Mouse (Mus musculus): ENCODE measurements around the gene Eno3. TPM values are rescaled to one million over a fixed set of nuclear protein-coding genes. Genes with fewer than 3 reads are reported as not detected.

The Eno3 gene
- polyA plus RNA-seq, 1 experiment: 1,792 TPM

- TF ChIP-seq POLR2AphosphoS2 (IDR thresholded peaks at IDR 0.05; ENCODE audit: insufficient read length, low read depth) (peak; percentile 75), USF1 (IDR thresholded peaks at IDR 0.05; ENCODE audit: low read depth) (no peak), MYOG (IDR thresholded peaks at IDR 0.05; ENCODE audit: control insufficient read depth in 1 of 3, insufficient read depth in 1 of 3, insufficient read length in 2 of 3, low read depth in 2 of 3) (no peak)
- H3ac ChIP-seq (ENCODE audit: control insufficient read depth, insufficient read length): no peak overlapping the region
- peak overlapping the region; percentile 95 for H3K4me2 ChIP-seq (ENCODE audit: low read depth)
- H3K36me3 ChIP-seq (ENCODE audit: control insufficient read depth, insufficient read depth): peaks cover 40% of the 10 kb centered on the region
- H3K27me3 ChIP-seq (ENCODE audit: control insufficient read depth, insufficient read depth, insufficient read length): no peaks in the 10 kb centered on the region
- peaks cover 62% of the 10 kb centered on the region for H3K79me2 ChIP-seq (ENCODE audit: control insufficient read depth, insufficient read depth)
- no peak overlapping the region for H3K4me3 ChIP-seq
These were observed 7.7 kb upstream of the Eno3 start for GRCm38 (mm10) chr11:70649185-70649734.

- Histone ChIP-seq H3K4me2 (ENCODE audit: low read depth) (peak overlapping the region; percentile 99), H3K4me3 (peak overlapping the region; percentile 94), H3K27me3 (ENCODE audit: control insufficient read depth, insufficient read depth, insufficient read length) (no peaks in the 10 kb centered on the region), H3K36me3 (ENCODE audit: control insufficient read depth, insufficient read depth) (peaks cover 36% of the 10 kb centered on the region), H3ac (ENCODE audit: control insufficient read depth, insufficient read length) (no peak overlapping the region), H3K79me2 (ENCODE audit: control insufficient read depth, insufficient read depth) (peaks cover 59% of the 10 kb centered on the region)
- TF ChIP-seq SRF (IDR thresholded peaks at IDR 0.05; ENCODE audit: control insufficient read depth, insufficient read length, low read depth): peak; percentile 70
- peak; percentile 70 for TF ChIP-seq POLR2AphosphoS2 (IDR thresholded peaks at IDR 0.05; ENCODE audit: insufficient read length, low read depth)
- TF ChIP-seq TCF12 (IDR thresholded peaks at IDR 0.05; ENCODE audit: insufficient read depth, poor library complexity, severe bottlenecking): no peak
- TF ChIP-seq POLR2A (IDR thresholded peaks at IDR 0.05; ENCODE audit: insufficient read length, low read depth): peak; percentile 28
These were observed 6.5 kb upstream of the Eno3 start for GRCm38 (mm10) chr11:70650322-70651175.

- no peaks in the 10 kb centered on the region for H3K27me3 ChIP-seq (ENCODE audit: control insufficient read depth, insufficient read depth, insufficient read length)
- peak overlapping the region; percentile 99 for H3K4me2 ChIP-seq (ENCODE audit: low read depth)
- H3K79me2 ChIP-seq (ENCODE audit: control insufficient read depth, insufficient read depth): peaks cover 51% of the 10 kb centered on the region
- TF ChIP-seq MYOD1 (IDR thresholded peaks at IDR 0.05; ENCODE audit: control insufficient read depth in 1 of 3, insufficient read length in 2 of 3, low read depth in 2 of 3) (peak in 1 of 3 experiments; percentile 19), USF1 (IDR thresholded peaks at IDR 0.05; ENCODE audit: low read depth) (peak; percentile 85), TCF3 (IDR thresholded peaks at IDR 0.05; ENCODE audit: insufficient read length, low read depth) (no peak), POLR2AphosphoS2 (IDR thresholded peaks at IDR 0.05; ENCODE audit: insufficient read length, low read depth) (peak; percentile 73)
- no peak overlapping the region for H3ac ChIP-seq (ENCODE audit: control insufficient read depth, insufficient read length)
- peaks cover 36% of the 10 kb centered on the region for H3K36me3 ChIP-seq (ENCODE audit: control insufficient read depth, insufficient read depth)
- peak overlapping the region; percentile 94 for H3K4me3 ChIP-seq
These were observed 5.6 kb upstream of the Eno3 start for GRCm38 (mm10) chr11:70651391-70651790.

- peaks cover 51% of the 10 kb centered on the region for H3K79me2 ChIP-seq (ENCODE audit: control insufficient read depth, insufficient read depth)
- H3ac ChIP-seq (ENCODE audit: control insufficient read depth, insufficient read length): no peak overlapping the region
- H3K4me3 ChIP-seq: peak overlapping the region; percentile 94
- no peaks in the 10 kb centered on the region for H3K27me3 ChIP-seq (ENCODE audit: control insufficient read depth, insufficient read depth, insufficient read length)
- H3K4me2 ChIP-seq (ENCODE audit: low read depth): peak overlapping the region; percentile 99
- no peak for TF ChIP-seq MAX (IDR thresholded peaks at IDR 0.05; ENCODE audit: low read depth)
- no peak for TF ChIP-seq CEBPB (IDR thresholded peaks at IDR 0.05; ENCODE audit: insufficient read depth, poor library complexity, severe bottlenecking)
- peak; percentile 52 to 90 (median 68) for TF ChIP-seq MYOG (IDR thresholded peaks at IDR 0.05; ENCODE audit: control insufficient read depth in 1 of 3, insufficient read depth in 1 of 3, insufficient read length in 2 of 3, low read depth in 2 of 3)
- TF ChIP-seq E2F4 (IDR thresholded peaks at IDR 0.05; ENCODE audit: insufficient read depth): no peak
- TF ChIP-seq SRF (IDR thresholded peaks at IDR 0.05; ENCODE audit: control insufficient read depth, insufficient read length, low read depth): no peak
- no peak for TF ChIP-seq REST (IDR thresholded peaks at IDR 0.05; ENCODE audit: insufficient read depth, insufficient read length)
- peak; percentile 14 for TF ChIP-seq POLR2A (IDR thresholded peaks at IDR 0.05; ENCODE audit: insufficient read length, low read depth)
- no peak for TF ChIP-seq USF1 (IDR thresholded peaks at IDR 0.05; ENCODE audit: low read depth)
- peak; percentile 88 for TF ChIP-seq TCF12 (IDR thresholded peaks at IDR 0.05; ENCODE audit: insufficient read depth, poor library complexity, severe bottlenecking)
- TF ChIP-seq POLR2AphosphoS2 (IDR thresholded peaks at IDR 0.05; ENCODE audit: insufficient read length, low read depth): peak; percentile 81
- peak; percentile 85 to 95 (median 93) for TF ChIP-seq MYOD1 (IDR thresholded peaks at IDR 0.05; ENCODE audit: control insufficient read depth in 1 of 3, insufficient read length in 2 of 3, low read depth in 2 of 3)
- peak; percentile 80 for TF ChIP-seq TCF3 (IDR thresholded peaks at IDR 0.05; ENCODE audit: insufficient read length, low read depth)
- H3K36me3 ChIP-seq (ENCODE audit: control insufficient read depth, insufficient read depth): peaks cover 36% of the 10 kb centered on the region
These were observed 4.7 kb upstream of the Eno3 start for GRCm38 (mm10) chr11:70652029-70652883.

GRCm38 (mm10) chr11:70652884-70653344, 4.1 kb upstream of the Eno3 start:
- TF ChIP-seq POLR2AphosphoS2 (IDR thresholded peaks at IDR 0.05; ENCODE audit: insufficient read length, low read depth) (peak; percentile 6), POLR2A (IDR thresholded peaks at IDR 0.05; ENCODE audit: insufficient read length, low read depth) (no peak)
- Histone ChIP-seq H3K36me3 (ENCODE audit: control insufficient read depth, insufficient read depth) (peaks cover 36% of the 10 kb centered on the region), H3K4me3 (peak overlapping the region; percentile 94), H3K79me2 (ENCODE audit: control insufficient read depth, insufficient read depth) (peaks cover 58% of the 10 kb centered on the region), H3K27me3 (ENCODE audit: control insufficient read depth, insufficient read depth, insufficient read length) (no peaks in the 10 kb centered on the region), H3ac (ENCODE audit: control insufficient read depth, insufficient read length) (peak overlapping the region; percentile 88), H3K4me2 (ENCODE audit: low read depth) (peak overlapping the region; percentile 99)

All from myocyte (in vitro differentiated cells).